Mouse (Mus musculus) cerebellum, adult 2 months (tissue): Measurements from ENCODE around the gene Olfr1098. TPM values are rescaled to one million over a fixed set of nuclear protein-coding genes. Genes with fewer than 3 reads are reported as not detected.

Experiments
- DNase-seq, 2 experiments: peaks; one replicate each; pipeline ENCODE4 v3.0.0; 2021
- H3K27ac ChIP-seq: fragments of 200-500 bp; 2 replicates; pipeline ENCODE4 v1.5.1; 2012; ENCODE audit warnings: low read length, control low read depth, inconsistent platforms; ENCODE audit not compliant: insufficient read depth
- H3K27me3 ChIP-seq: fragments of 200-500 bp; 2 replicates; pipeline ENCODE4 v1.6.1; 2012; ENCODE audit warnings: inconsistent platforms, mild to moderate bottlenecking, low read length, moderate library complexity; ENCODE audit not compliant: control insufficient read depth, insufficient read depth
- H3K4me1 ChIP-seq: fragments of 200-500 bp; 2 replicates; pipeline ENCODE4 v1.6.1; 2011; ENCODE audit warnings: low read length; ENCODE audit not compliant: control insufficient read depth, insufficient read depth
- H3K4me3 ChIP-seq: fragments of 200-500 bp; replicated peaks from 2 replicates; pipeline ENCODE3; 2011; ENCODE audit warnings: mild to moderate bottlenecking, low read depth, low read length, control low read depth; ENCODE audit not compliant: insufficient read depth
- CTCF ChIP-seq: fragments of 200-500 bp; IDR thresholded peaks from 2 replicates; pipeline ENCODE4 v1.5.1; 2011; ENCODE audit warnings: low read depth, mild to moderate bottlenecking, control low read depth, low read length, moderate library complexity, borderline replicate concordance; ENCODE audit not compliant: insufficient read depth
- POLR2A ChIP-seq: fragments of 200-500 bp; IDR thresholded peaks from 2 replicates; pipeline ENCODE4 v1.6.1; 2011; ENCODE audit warnings: low read length, control low read depth, borderline replicate concordance; ENCODE audit not compliant: insufficient read depth
- WGBS: fragments of 180-500 bp; shearing (Covaris S2); methylation state at CpG from one replicate; pipeline ENCODE4 v1.1.7; 2018; 5-methylcytosine and 5-hydroxymethylcytosine counted together
- polyA plus RNA-seq: library from polyadenylated mRNA; depleted of rRNA; stranded (reverse); fragments of >200 nt; gene quantifications from 2 replicates; pipeline ENCODE4 v1.2.3, GENCODE M21; 2012; rRNA removed

Gene Olfr1098
- polyA plus RNA-seq, result not detected in 2 replicates

GRCm38 (mm10) chr2:86924445-86924844 lies at the start of gene Olfr1098:
Gene Olfr1098, minus strand, starts transcription at chr2:86924545.
- no peak within 1 kb of the TSS for H3K27ac ChIP-seq
- DNase-seq, result no peak
- no peak for TF ChIP-seq POLR2A
- TF ChIP-seq CTCF, result no peak
- no peaks in the 10 kb centered on the region for H3K27me3 ChIP-seq
- WGBS, result 83% methylated on average over 1 of the region's 1 CpGs
- no peaks in the 10 kb centered on the region for H3K4me1 ChIP-seq
- no peak within 1 kb of the TSS for H3K4me3 ChIP-seq

GRCm38 (mm10) chr2:86960593-86960992 lies 36.2 kb upstream of the Olfr1098 start, which contains the start of gene Olfr1099:
Gene Olfr1099, minus strand, starts transcription at chr2:86960693.
- no peaks in the 10 kb centered on the region for H3K4me1 ChIP-seq
- DNase-seq, result no peak
- H3K27me3 ChIP-seq, result no peaks in the 10 kb centered on the region
- H3K4me3 ChIP-seq, result no peak within 1 kb of the TSS
- TF ChIP-seq CTCF, result no peak
- no peak within 1 kb of the TSS for H3K27ac ChIP-seq
- WGBS, result 78% methylated on average over 1 of the region's 1 CpGs

GRCm38 (mm10) chr2:86926557-86926956 lies 2.2 kb upstream of the Olfr1098 start:
- no peak for DNase-seq
- Histone ChIP-seq H3K4me1 (no peaks in the 10 kb centered on the region), H3K27ac (no peak overlapping the region), H3K27me3 (no peaks in the 10 kb centered on the region), H3K4me3 (no peak overlapping the region)
- TF ChIP-seq POLR2A (no peak), CTCF (no peak)

- no peaks in the 10 kb centered on the region for H3K27me3 ChIP-seq
- no peak for DNase-seq
- no peaks in the 10 kb centered on the region for H3K4me1 ChIP-seq
- no peak overlapping the region for H3K4me3 ChIP-seq
- WGBS, result 86% methylated on average over 2 of the region's 2 CpGs
- TF ChIP-seq POLR2A (no peak), CTCF (no peak)
- H3K27ac ChIP-seq, result no peak overlapping the region
Observed at GRCm38 (mm10) chr2:86905647-86906046, 18.7 kb downstream of the Olfr1098 start.

DNA sequence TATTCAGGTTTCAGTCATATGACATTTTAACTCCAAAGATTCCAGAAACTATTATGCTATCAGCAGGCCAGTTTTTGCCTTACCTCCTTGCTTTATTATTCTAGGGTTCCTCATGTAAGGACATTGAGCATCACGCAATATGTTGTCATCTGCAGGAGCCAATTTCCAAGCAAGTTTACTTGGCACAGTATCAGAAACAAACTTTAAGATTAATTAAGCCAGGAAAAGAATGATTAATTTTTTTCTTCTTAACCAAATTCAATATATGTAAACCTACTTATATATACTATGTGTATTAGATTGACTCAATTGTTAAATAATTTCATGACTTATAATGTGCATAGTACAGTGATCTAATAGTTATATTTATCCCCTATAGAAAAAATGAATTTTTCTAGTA lies 32.2 kb downstream of the Olfr1098 start, which contains the start of gene Olfr1097:
TSS of gene Olfr1097 (minus strand) at position 101 of the 400 bp plus-strand sequence.
- Histone ChIP-seq H3K27ac (no peak within 1 kb of the TSS), H3K27me3 (no peaks in the 10 kb centered on the region), H3K4me1 (no peaks in the 10 kb centered on the region), H3K4me3 (no peak within 1 kb of the TSS)
- 73% methylated on average over 1 of the region's 1 CpGs for WGBS
- TF ChIP-seq POLR2A, result no peak
- TF ChIP-seq CTCF, result no peak
- no peak for DNase-seq

DNA sequence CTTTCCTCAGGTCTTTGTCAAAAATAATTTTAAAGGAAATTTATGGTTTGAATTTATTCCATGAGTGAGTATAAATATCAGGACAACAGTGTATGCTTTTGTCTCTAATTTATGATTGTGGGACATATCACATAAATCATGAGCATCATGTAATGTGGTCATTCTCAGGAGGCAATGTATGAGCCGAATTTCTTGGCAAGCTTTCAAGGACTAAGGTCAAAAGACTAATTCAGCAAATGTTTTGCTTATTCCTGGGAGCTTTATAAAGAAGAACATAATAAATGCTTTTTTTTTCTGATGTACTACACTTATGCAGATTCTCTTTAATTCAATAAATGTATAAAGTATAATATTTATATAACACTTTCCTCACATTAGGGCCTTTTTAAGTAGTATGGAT lies 49.6 kb downstream of the Olfr1098 start, which contains the start of gene Gm13723:
TSS of gene Gm13723 (minus strand) at position 101 of the 400 bp plus-strand sequence.
- Histone ChIP-seq H3K27ac (no peak within 1 kb of the TSS), H3K4me3 (no peak within 1 kb of the TSS), H3K4me1 (no peaks in the 10 kb centered on the region), H3K27me3 (no peaks in the 10 kb centered on the region)
- WGBS, result 11% methylated on average over 1 of the region's 1 CpGs
- no peak for TF ChIP-seq POLR2A
- DNase-seq, result no peak

Other genes starting within 250 kb of the Olfr1098 start
- gene Olfr1086, start 244.5 kb downstream of the Olfr1098 start, polyA plus RNA-seq, result not detected in 2 replicates
- gene Olfr1087, start 226.2 kb downstream of the Olfr1098 start, polyA plus RNA-seq, result not detected in 2 replicates
- gene Olfr1089, start 190.8 kb downstream of the Olfr1098 start, polyA plus RNA-seq, result not detected in 2 replicates
- gene Olfr1090, start 165.6 kb downstream of the Olfr1098 start, polyA plus RNA-seq, result not detected in 2 replicates
- not detected in 2 replicates for gene Olfr1093, start 142.1 kb downstream of the Olfr1098 start, polyA plus RNA-seq
- gene Olfr141, start 114.5 kb downstream of the Olfr1098 start, polyA plus RNA-seq, result not detected in 2 replicates
- gene Olfr1094, start 99.9 kb downstream of the Olfr1098 start, polyA plus RNA-seq, result not detected in 2 replicates
- not detected in 2 replicates for gene Olfr1095, start 72.8 kb downstream of the Olfr1098 start, polyA plus RNA-seq
- gene Gm13723, start 49.7 kb downstream of the Olfr1098 start, polyA plus RNA-seq, result not detected in 2 replicates
- gene Olfr1097, start 32.3 kb downstream of the Olfr1098 start, polyA plus RNA-seq, result not detected in 2 replicates
- gene Olfr1099, start 36.1 kb upstream of the Olfr1098 start, polyA plus RNA-seq, result not detected in 2 replicates
- not detected in 2 replicates for gene Olfr1100, start 55.4 kb upstream of the Olfr1098 start, polyA plus RNA-seq
- gene Olfr1101, start 66.7 kb upstream of the Olfr1098 start, polyA plus RNA-seq, result not detected in 2 replicates
- gene Olfr1102, start 73.9 kb upstream of the Olfr1098 start, polyA plus RNA-seq, result not detected in 2 replicates
- gene Olfr1104, start 102.5 kb upstream of the Olfr1098 start, polyA plus RNA-seq, result not detected in 2 replicates
- not detected in 2 replicates for gene Olfr1105, start 112.0 kb upstream of the Olfr1098 start, polyA plus RNA-seq
- not detected in 2 replicates for gene Olfr1106, start 127.7 kb upstream of the Olfr1098 start, polyA plus RNA-seq
- gene Olfr1107, start 151.3 kb upstream of the Olfr1098 start, polyA plus RNA-seq, result not detected in 2 replicates
- gene Olfr1109, start 171.5 kb upstream of the Olfr1098 start, polyA plus RNA-seq, result not detected in 2 replicates
- not detected in 2 replicates for gene Olfr259, start 190.0 kb upstream of the Olfr1098 start, polyA plus RNA-seq
- not detected in 2 replicates for gene Olfr1110, start 215.8 kb upstream of the Olfr1098 start, polyA plus RNA-seq
- gene Olfr1111, start 228.1 kb upstream of the Olfr1098 start, polyA plus RNA-seq, result not detected in 2 replicates